In genomic region chr2:109974807-109975206, GRCm38 (mm10) we compare ENCODE assay signal across 22 mouse cellular contexts. TPM values are rescaled to one million over a fixed set of nuclear protein-coding genes. Genes with fewer than 3 reads are reported as not detected.
DNase-seq lines count a peak whose midpoint lies in the region; ATAC-seq and TF ChIP-seq lines count a peak whose summit lies in the region.
"Had no signal": no experiment of that assay in that cellular context is flagged by ENCODE, and none has a peak within 500 bp of the region (broad histone marks: within the 10 kb centered on the region; RNA-seq: fewer than 3 reads in every experiment).

No protein-coding gene starts in this region.

- no peak for ATAC-seq in liver, embryonic 12.5 days
- ATAC-seq: forebrain, embryonic 14.5 days; forebrain, postnatal 0 days; intestine, postnatal 0 days; Patski had no signal

- 86% methylated on average over 7 of the region's 7 CpGs for WGBS in heart, embryonic 10.5 days
- 79% methylated on average over 7 of the region's 7 CpGs for WGBS in liver, adult 2 months
- WGBS in liver, embryonic 12.5 days (ENCODE audit: insufficient replicate concordance) = 83% methylated on average over 7 of the region's 7 CpGs

- H3K36me3 ChIP-seq in heart, embryonic 10.5 days = no peaks in the 10 kb centered on the region
- H3K36me3 ChIP-seq in liver, adult 2 months (ENCODE audit: control insufficient read depth, insufficient read depth, low read length) = peaks cover 4% of the 10 kb centered on the region; the same call in 1 of the 2 replicates
- H3K36me3 ChIP-seq in liver, embryonic 12.5 days = 0 out of 2 replicates have a peak, but pooled peaks cover 3% of the 10 kb centered on the region
- H3K36me3 ChIP-seq: hindbrain, embryonic 15.5 days had no signal

- H3K4me3 ChIP-seq in heart, embryonic 10.5 days = no peak overlapping the region
- no peak overlapping the region for H3K4me3 ChIP-seq in liver, adult 2 months (ENCODE audit: insufficient read depth, low read depth, low read length)
- no peak overlapping the region for H3K4me3 ChIP-seq in liver, embryonic 12.5 days
- H3K4me3 ChIP-seq: forebrain, embryonic 10.5 days; heart, adult 2 months; hindbrain, embryonic 12.5 days; hindbrain, embryonic 15.5 days had no signal

- no peak for TF ChIP-seq CTCF in liver, adult 2 months (IDR thresholded peaks at IDR 0.05; ENCODE audit: low read depth, low read length)

- no peak for TF ChIP-seq POLR2A in liver, adult 2 months (IDR thresholded peaks at IDR 0.05; ENCODE audit: extremely low read depth, insufficient read depth, low read length)

- H3K9ac ChIP-seq in liver, adult 2 months (ENCODE audit: low read depth, low read length) = no peak overlapping the region
- no peak overlapping the region for H3K9ac ChIP-seq in liver, embryonic 12.5 days
- H3K9ac ChIP-seq: forebrain, postnatal 0 days; hindbrain, embryonic 12.5 days; hindbrain, embryonic 15.5 days had no signal

- no peak overlapping the region for H3K4me2 ChIP-seq in liver, embryonic 12.5 days
- H3K4me2 ChIP-seq: hindbrain, embryonic 12.5 days; hindbrain, embryonic 15.5 days had no signal

- H3K27ac ChIP-seq in heart, embryonic 10.5 days = no peak overlapping the region
- H3K27ac ChIP-seq in liver, adult 2 months (replicated peaks; ENCODE audit: insufficient read depth, low read depth, low read length) = no peak overlapping the region
- H3K27ac ChIP-seq in liver, embryonic 12.5 days = no peak overlapping the region
- H3K27ac ChIP-seq: forebrain, embryonic 10.5 days; heart, adult 2 months; hindbrain, embryonic 12.5 days; hindbrain, embryonic 15.5 days had no signal

- H3K79me2 ChIP-seq in liver, adult 2 months (ENCODE audit: control insufficient read depth, insufficient read depth, low read length) = peaks cover 11% of the 10 kb centered on the region; the same call in 1 of the 2 replicates

- H3K9me3 ChIP-seq in heart, embryonic 10.5 days = no peaks in the 10 kb centered on the region
- H3K9me3 ChIP-seq in liver, embryonic 12.5 days (replicated peaks) = no peaks in the 10 kb centered on the region
- H3K9me3 ChIP-seq: forebrain, embryonic 10.5 days; hindbrain, embryonic 12.5 days; hindbrain, embryonic 15.5 days had no signal

- H3K4me1 ChIP-seq in heart, embryonic 10.5 days = peaks cover 21% of the 10 kb centered on the region
- H3K4me1 ChIP-seq in liver, adult 2 months (ENCODE audit: control insufficient read depth, insufficient read depth, low read length) = peaks cover 18% of the 10 kb centered on the region
- H3K4me1 ChIP-seq in liver, embryonic 12.5 days = peaks cover 24% of the 10 kb centered on the region

- no peaks in the 10 kb centered on the region for H3K27me3 ChIP-seq in heart, embryonic 10.5 days (ENCODE audit: insufficient read depth, poor library complexity, severe bottlenecking)
- H3K27me3 ChIP-seq in liver, adult 2 months (ENCODE audit: control insufficient read depth, insufficient read depth, low read length) = no peaks in the 10 kb centered on the region
- H3K27me3 ChIP-seq in liver, embryonic 12.5 days (replicated peaks) = no peaks in the 10 kb centered on the region
- H3K27me3 ChIP-seq: hindbrain, embryonic 12.5 days; hindbrain, embryonic 15.5 days; Patski had no signal

- peak; percentile 57 for DNase-seq in gastrocnemius, adult 18-20 months (ENCODE audit: low spot score)
- no peak for DNase-seq in gastrocnemius, postnatal 25 days
- DNase-seq in heart, adult 8-10 months (ENCODE audit: low spot score) = peak; percentile 34
- no peak for DNase-seq in heart, embryonic 10.5 days (ENCODE audit: low spot score)
- peak; percentile 50 for DNase-seq in liver, adult 2 months (ENCODE audit: extremely low read depth, low read depth, low spot score)
- DNase-seq: adrenal gland, postnatal 10 days; adrenal gland, postnatal 36 days; cerebellum, adult 18-20 months; cerebellum, adult 9-10 months; cerebellum, postnatal 14 days; forebrain, postnatal 0 days; gastrocnemius, postnatal 10 days; heart, adult 2 months; heart, postnatal 14 days; kidney, adult 2 months had no signal

RNA-seq across cellular contexts. Expression of gene Ccdc34, which starts 42.8 kb away (rescaled TPM):
- total RNA-seq in gastrocnemius, adult 18-20 months (2021) = 1 to 10 TPM; 2.4 to 2.8 TPM
- 1 to 10 TPM; 3.4 to 3.9 TPM for total RNA-seq in gastrocnemius, postnatal 25 days (2021)
- 1 to 10 TPM; 3.9 to 4.8 (median 4.5) TPM for total RNA-seq in heart, adult 8-10 months (2022)
- polyA plus RNA-seq in heart, embryonic 10.5 days (2016; fragmentation: Nextera tagmentation; extraction: Ambion mirVana) = 24.1 and 29.8 TPM in 2 replicates
- total RNA-seq in liver, adult 2 months (2014; rRNA removed) = 1.1 and 1.4 TPM in 2 replicates
- 0.61 and 0.66 TPM in 2 replicates for polyA plus RNA-seq in liver, adult 2 months (2012; rRNA removed)
- polyA plus RNA-seq in liver, embryonic 12.5 days (2016; fragmentation: Nextera tagmentation; extraction: Ambion mirVana) = 26.8 and 28.3 TPM in 2 replicates

RNA-seq across cellular contexts. Expression of gene Lgr4, which starts 57.4 kb away (rescaled TPM):
- total RNA-seq in gastrocnemius, adult 18-20 months (2021) = 10 to 100 TPM; 24.5 to 28.7 TPM
- 10 to 100 TPM; 21.0 TPM for total RNA-seq in gastrocnemius, postnatal 25 days (2021)
- 10 to 100 TPM; 21.8 to 23.5 (median 22.8) TPM for total RNA-seq in heart, adult 8-10 months (2022)
- 10.2 and 12.7 TPM in 2 replicates for polyA plus RNA-seq in heart, embryonic 10.5 days (2016; fragmentation: Nextera tagmentation; extraction: Ambion mirVana)
- 53.9 and 61.8 TPM in 2 replicates for total RNA-seq in liver, adult 2 months (2014; rRNA removed)
- 16.9 and 19.3 TPM in 2 replicates for polyA plus RNA-seq in liver, adult 2 months (2012; rRNA removed)
- 5.8 and 6.0 TPM in 2 replicates for polyA plus RNA-seq in liver, embryonic 12.5 days (2016; fragmentation: Nextera tagmentation; extraction: Ambion mirVana)

Comparison
In these comparisons a context has a peak if more than half of its experiments do, and no peak if none do; other contexts are left out.
1. DNase-seq: peak in gastrocnemius, adult 18-20 months (single experiment), heart, adult 8-10 months (single experiment) and liver, adult 2 months (single experiment); none in gastrocnemius, postnatal 25 days (single experiment) and heart, embryonic 10.5 days (single experiment).